Mouse (Mus musculus) testis, adult 2 months (tissue): ENCODE results near the gene Gnptg. TPM values are rescaled to one million over a fixed set of nuclear protein-coding genes. Genes with fewer than 3 reads are reported as not detected.
"Not testable (repeated sequence)": the region's sequence is repeated elsewhere in the genome, so short reads cannot be mapped to it uniquely, and the experiment has no call there.

Source experiments
- H3K27ac ChIP-seq: fragments of 200-500 bp; 2 replicates; pipeline ENCODE4 v1.5.1; 2012; ENCODE audit warnings: low read depth, low read length; ENCODE audit not compliant: control insufficient read depth, insufficient read depth
- H3K27me3 ChIP-seq: fragments of 200-500 bp; 2 replicates; pipeline ENCODE4 v1.6.1; 2012; ENCODE audit warnings: mild to moderate bottlenecking, low read length, moderate library complexity; ENCODE audit not compliant: control insufficient read depth, insufficient read depth
- H3K36me3 ChIP-seq: fragments of 200-500 bp; 2 replicates; pipeline ENCODE4 v1.6.1; 2012; ENCODE audit warnings: mild to moderate bottlenecking, low read length; ENCODE audit not compliant: control insufficient read depth, insufficient read depth
- H3K4me1 ChIP-seq: fragments of 200-500 bp; 2 replicates; pipeline ENCODE4 v1.6.1; 2012; ENCODE audit warnings: low read length; ENCODE audit not compliant: control insufficient read depth, insufficient read depth
- H3K4me3 ChIP-seq: fragments of 200-500 bp; 2 replicates; pipeline ENCODE4 v1.5.1; 2012; ENCODE audit warnings: low read depth, mild to moderate bottlenecking, low read length, moderate library complexity, mixed read lengths; ENCODE audit not compliant: control insufficient read depth
- CTCF ChIP-seq: fragments of 200-500 bp; IDR thresholded peaks from 2 replicates; pipeline ENCODE4 v1.5.1; 2012; ENCODE audit warnings: low read depth, mild to moderate bottlenecking, inconsistent platforms, low read length, moderate library complexity; ENCODE audit not compliant: control insufficient read depth, insufficient read depth, insufficient replicate concordance
- POLR2A ChIP-seq: fragments of 200-500 bp; IDR thresholded peaks from 2 replicates; pipeline ENCODE4 v1.6.1; 2012; ENCODE audit warnings: low read depth, mild to moderate bottlenecking, inconsistent platforms, low read length, moderate library complexity; ENCODE audit not compliant: control insufficient read depth
- polyA plus RNA-seq: library from polyadenylated mRNA; depleted of rRNA; stranded (reverse); fragments of >200 nt; gene quantifications from 2 replicates; pipeline ENCODE4 v1.2.3, GENCODE M21; 2012

Gene Gnptg
- polyA plus RNA-seq, 1 experiment = 24.5 TPM

DNA sequence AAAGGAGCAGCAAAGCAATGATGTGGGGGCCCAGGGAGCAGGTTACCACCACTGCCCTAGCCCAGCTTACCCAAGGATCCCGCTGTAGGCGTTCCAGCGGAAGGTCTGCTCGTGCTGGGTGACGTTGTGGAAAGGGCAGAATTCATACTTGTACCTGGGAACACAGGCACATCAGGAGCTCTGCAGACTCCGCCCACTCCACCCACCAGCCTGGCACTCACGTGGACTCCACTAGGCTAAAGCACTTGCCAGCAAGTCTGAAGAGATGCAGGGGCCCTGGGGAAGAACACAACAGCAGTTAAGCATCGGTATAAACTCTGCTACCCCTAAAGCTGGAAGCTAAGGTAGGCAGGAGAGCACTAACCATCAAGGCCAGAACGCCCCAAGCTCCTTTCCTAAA, 4.3 kb downstream of the Gnptg start:
- Histone ChIP-seq H3K4me1 (peaks cover 10% of the 10 kb centered on the region), H3K4me3 (no peak overlapping the region), H3K36me3 (0 out of 2 replicates have a peak, but pooled peaks cover 1% of the 10 kb centered on the region), H3K27me3 (no peaks in the 10 kb centered on the region), H3K27ac (no peak overlapping the region)
- TF ChIP-seq POLR2A (no peak), CTCF (no peak)

DNA sequence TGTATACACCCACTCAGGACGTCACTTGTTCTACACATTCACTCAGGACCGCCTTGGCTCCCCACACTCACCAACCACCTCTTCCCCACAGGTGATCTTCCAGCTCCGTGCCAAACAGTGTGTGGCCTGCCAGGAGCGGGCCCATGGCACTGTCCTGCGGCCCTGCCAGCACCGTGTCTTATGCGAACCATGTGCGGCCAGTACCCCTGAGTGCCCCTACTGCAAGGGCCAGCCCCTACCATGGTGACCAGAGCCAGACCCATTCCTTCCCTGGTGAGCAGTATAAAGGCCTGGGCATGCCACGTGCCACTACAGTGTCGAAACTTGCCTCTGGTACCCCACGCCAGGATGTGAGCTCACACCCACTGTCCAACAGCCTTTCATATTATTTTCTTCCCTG, 8.3 kb downstream of the Gnptg start:
- not testable (repeated sequence) for H3K27me3 ChIP-seq, H3K4me3 ChIP-seq, H3K4me1 ChIP-seq, H3K27ac ChIP-seq, H3K36me3 ChIP-seq

DNA sequence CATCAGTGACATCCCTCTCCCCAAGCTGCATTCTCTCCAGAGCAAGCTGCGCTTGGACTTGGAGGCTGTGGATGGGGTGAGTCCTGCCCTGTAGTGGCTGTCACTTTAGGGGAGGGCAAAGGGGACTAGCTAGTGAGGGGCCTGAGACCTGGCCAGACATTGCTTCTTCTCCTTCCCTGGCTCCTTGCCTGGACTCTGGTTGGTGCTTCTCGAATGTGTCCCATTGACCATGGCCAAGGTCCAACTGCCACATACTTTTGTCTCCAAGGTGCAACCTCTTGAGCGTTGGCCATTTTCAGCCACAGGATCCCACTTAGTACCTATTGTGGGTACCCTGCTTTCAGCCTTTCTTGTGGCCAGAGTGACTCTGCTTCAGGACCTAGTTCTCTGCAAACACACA, 9.2 kb downstream of the Gnptg start:
- 0 out of 2 replicates have a peak, but pooled peaks cover 1% of the 10 kb centered on the region for H3K36me3 ChIP-seq
- no peaks in the 10 kb centered on the region for H3K27me3 ChIP-seq
- H3K27ac ChIP-seq = no peak overlapping the region
- H3K4me3 ChIP-seq = no peak overlapping the region
- H3K4me1 ChIP-seq = no peaks in the 10 kb centered on the region
- TF ChIP-seq CTCF (no peak), POLR2A (no peak)

DNA sequence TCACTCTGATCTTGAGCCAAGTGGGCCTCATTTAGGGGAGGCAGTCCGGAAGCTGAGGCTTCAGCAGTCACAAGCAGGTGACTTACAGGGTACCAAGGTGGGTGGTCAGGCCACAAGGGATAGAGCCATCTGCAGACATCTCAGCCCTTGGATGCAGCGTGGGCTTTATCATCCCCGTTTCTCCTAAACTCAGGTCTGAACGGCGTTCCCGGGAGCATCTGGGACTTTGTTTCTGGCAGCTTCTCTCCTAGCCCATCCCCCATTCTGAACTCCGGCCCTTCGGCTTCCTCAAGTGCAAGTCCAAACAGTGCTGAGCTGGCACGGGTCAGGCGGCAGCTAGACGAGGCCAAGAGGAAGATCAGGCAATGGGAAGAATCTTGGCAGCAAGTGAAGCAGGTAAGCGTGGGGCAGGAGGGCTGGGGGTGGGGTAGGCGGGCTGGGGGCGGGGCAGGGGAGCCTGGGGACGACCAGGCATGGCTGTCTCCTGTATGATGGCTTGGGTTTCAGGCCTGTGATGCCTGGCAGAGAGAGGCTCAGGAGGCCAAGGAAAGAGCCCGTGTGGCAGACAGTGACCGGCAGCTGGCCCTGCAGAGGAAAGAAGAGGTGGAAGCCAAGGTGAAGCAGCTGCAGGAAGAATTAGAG, 9.8 kb downstream of the Gnptg start:
- H3K27me3 ChIP-seq, H3K4me3 ChIP-seq, H3K4me1 ChIP-seq, H3K36me3 ChIP-seq, H3K27ac ChIP-seq: not testable (repeated sequence)

DNA sequence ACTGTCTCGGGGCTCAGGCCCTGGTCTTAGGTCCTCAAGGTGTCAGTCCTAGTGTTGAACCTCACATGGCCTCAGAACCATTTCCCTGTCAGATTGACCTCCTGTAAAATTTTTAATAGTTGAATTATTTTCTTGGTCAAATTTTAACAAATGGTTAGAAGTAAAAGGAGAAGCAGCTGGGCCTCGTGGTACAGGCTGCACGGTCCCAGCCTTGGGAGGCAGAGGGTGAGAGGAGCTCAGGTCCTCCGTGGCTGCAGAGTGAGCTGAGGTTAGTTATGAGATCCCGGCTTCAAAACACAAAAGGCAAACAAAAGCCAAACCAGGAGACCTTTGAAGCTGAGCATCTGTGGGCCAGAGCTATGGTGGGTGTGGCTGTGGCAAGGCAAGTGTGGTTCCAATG, 11.9 kb downstream of the Gnptg start:
- H3K36me3 ChIP-seq = no peaks in the 10 kb centered on the region
- TF ChIP-seq POLR2A = no peak
- TF ChIP-seq CTCF = no peak
- no peak overlapping the region for H3K27ac ChIP-seq
- no peaks in the 10 kb centered on the region for H3K4me1 ChIP-seq
- H3K27me3 ChIP-seq = no peaks in the 10 kb centered on the region
- no peak overlapping the region for H3K4me3 ChIP-seq

DNA sequence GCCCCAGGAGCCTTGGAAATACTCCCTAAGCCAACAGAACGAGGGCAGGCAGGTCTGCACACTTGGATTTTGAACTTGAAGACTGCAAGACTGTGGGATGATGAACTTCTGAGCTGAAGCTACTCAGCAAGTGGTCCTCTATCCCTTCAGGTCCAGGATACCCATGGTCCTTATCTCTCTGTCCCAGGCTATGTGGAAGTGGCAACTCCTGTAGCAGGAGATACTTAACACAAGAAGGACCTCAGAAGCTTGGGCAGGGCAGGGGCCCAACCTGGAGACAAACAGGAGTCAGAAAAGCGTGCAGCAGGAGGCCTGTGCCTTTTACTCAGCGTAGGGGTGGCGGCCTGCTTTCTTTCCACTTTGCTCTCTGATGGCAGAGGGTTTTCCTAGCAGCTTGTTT, 14.3 kb downstream of the Gnptg start:
- H3K4me3 ChIP-seq = no peak overlapping the region
- TF ChIP-seq POLR2A (no peak), CTCF (no peak)
- H3K27me3 ChIP-seq = no peaks in the 10 kb centered on the region
- H3K27ac ChIP-seq = no peak overlapping the region
- peaks cover 3% of the 10 kb centered on the region for H3K4me1 ChIP-seq
- no peaks in the 10 kb centered on the region for H3K36me3 ChIP-seq

DNA sequence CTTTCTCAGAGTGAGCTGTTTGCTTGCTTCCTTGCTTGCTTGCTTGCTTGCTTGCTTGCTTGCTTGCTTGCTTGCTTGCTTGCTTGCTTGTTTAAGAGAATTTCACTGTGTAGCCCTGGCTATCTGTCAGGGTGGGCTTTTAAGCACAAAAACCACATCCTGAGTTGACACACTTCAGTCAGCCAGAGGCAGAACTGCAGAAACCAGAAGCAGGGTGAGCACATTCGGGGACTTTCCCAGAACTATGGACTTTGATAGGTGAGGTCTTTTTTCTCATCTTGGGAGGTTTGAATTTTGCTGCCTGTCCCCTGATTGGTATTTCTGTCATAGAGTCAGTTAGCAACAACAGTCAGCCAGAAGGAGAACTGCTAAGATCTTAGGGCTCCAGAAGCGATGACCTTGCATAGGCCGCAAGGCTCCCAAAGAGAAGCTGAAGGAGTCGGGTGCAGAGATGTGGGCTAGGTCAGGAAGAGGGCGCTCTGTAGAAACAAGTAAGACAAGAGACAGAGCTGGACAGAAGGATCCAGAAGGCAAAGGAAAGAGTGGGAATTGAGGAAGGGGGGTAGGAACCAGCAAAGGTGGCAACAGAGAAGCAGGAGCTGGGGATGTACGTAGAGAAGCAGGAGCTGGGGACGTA, 15.2 kb downstream of the Gnptg start:
- H3K27ac ChIP-seq = no peak overlapping the region
- H3K27me3 ChIP-seq = no peaks in the 10 kb centered on the region
- H3K4me1 ChIP-seq = peaks cover 3% of the 10 kb centered on the region
- no peaks in the 10 kb centered on the region for H3K36me3 ChIP-seq
- TF ChIP-seq POLR2A (no peak), CTCF (no peak)
- H3K4me3 ChIP-seq = no peak overlapping the region

DNA sequence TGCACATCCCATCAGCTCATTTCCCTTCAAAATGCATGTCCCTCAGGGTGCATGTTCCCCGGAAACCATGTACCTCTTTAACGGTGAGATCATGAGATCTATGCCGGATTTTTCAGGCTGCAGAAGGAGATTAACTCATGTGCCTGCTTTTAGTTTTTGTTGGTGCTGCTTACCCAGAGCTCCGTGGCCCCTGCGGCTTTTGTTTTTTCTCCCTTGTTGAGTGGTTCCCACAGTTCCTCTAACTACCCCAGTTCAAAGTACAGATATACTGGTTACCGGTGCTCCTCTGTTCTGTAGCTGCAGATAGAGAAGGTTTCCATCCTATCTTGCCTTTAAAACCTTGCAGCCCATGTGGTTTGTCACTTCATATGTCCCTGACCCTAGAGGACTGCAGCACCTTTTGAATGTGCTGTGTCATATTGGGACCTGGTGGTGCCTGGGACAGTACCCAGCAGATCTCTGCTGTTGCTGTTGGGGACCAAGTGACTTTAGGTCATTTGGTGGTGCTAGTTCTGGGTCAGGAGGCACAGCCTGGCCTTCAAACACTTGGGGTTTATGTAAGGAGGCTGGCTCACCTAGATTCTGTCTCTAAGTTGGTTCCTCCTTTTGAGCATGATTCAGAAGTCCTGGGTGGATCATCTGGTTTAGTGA, 16.8 kb downstream of the Gnptg start:
- Histone ChIP-seq H3K27ac (no peak overlapping the region), H3K27me3 (no peaks in the 10 kb centered on the region), H3K36me3 (no peaks in the 10 kb centered on the region), H3K4me3 (no peak overlapping the region; the same call in 1 of the 2 replicates), H3K4me1 (peaks cover 3% of the 10 kb centered on the region)
- no peak for TF ChIP-seq CTCF
- no peak for TF ChIP-seq POLR2A

DNA sequence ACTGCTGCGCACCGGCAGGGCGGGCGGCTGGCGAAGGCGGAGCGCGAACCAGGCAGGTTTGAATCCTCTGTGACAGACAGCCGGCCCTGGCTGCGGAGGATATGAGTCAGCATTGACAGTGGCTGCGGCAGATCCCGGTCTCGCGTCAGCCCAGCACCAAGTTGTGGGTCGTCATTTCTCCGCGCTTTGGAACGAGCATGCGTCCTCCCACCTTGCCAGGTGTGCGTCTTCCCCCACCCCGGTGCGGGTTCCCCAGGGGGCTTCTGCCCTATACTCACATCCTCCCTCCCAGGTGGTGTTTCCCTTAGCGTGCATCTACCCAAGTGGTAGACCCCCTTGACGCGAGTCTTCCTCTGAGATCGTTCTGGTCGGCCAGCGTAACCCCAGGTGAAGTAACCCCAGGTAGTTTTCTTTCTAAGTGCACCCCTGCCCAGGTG, 17.4 kb downstream of the Gnptg start:
- H3K4me3 ChIP-seq, H3K27ac ChIP-seq, H3K36me3 ChIP-seq, H3K4me1 ChIP-seq, H3K27me3 ChIP-seq: not testable (repeated sequence)
